Mouse (Mus musculus): ENCODE measurements around the gene Dab2ip.
A peak's percentile ranks its signal among the peaks of the same experiment; 100 is the strongest.

Gene Dab2ip

GRCm38 (mm10) chr2:35595102-35595501, 37.0 kb downstream of the Dab2ip start:
- DNase-seq (ENCODE audit: low read depth), result no peak

DNA sequence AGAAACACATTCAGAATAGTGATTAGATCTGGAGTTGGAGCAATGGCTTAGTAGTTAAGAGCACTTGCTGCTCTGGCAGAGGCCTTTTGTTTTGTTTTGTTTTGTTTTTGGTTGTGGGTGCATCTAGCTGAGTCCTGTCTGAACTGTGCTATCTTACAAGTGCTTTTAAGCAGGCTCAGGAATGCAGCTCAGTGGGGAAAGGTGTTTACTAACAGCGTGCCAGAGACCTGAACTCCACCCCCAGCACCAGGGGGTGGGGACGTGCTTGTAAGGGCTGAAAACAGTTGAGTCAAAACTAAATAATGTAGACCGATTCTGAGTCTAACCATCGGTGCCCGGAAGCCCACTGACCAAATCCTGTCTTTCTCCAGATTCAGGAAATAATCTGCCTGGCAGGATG, 37.7 kb downstream of the Dab2ip start:
- DNase-seq (ENCODE audit: low read depth), result no peak

- DNase-seq (ENCODE audit: low read depth), result no peak
Observed at GRCm38 (mm10) chr2:35596796-35597195, 38.7 kb downstream of the Dab2ip start.

- DNase-seq (ENCODE audit: low read depth), result no peak
Observed at GRCm38 (mm10) chr2:35598819-35599218, 40.8 kb downstream of the Dab2ip start.

DNA sequence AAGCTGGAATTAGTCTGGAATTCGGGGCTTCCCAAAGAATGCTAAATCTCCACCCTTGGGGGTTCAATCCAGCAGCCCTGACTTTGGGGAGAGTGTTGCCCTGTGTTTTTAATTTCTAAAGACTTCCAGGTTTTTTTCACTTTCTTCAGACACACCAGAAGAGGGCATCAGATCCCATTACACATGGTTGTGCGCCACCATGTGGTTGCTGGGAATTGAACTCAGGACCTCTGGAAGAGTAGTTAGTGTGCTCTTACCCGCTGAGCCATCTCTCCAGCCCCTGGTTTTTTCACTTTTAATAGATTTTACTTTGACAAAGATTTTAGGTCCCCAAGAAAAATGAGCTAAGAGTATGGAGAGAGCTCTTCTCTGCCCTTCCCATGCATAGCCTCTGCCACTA, 43.6 kb downstream of the Dab2ip start:
- no peak for DNase-seq (ENCODE audit: low read depth)

- no peak for DNase-seq (ENCODE audit: low read depth)
Observed at GRCm38 (mm10) chr2:35607476-35607875, 49.4 kb downstream of the Dab2ip start.

DNA sequence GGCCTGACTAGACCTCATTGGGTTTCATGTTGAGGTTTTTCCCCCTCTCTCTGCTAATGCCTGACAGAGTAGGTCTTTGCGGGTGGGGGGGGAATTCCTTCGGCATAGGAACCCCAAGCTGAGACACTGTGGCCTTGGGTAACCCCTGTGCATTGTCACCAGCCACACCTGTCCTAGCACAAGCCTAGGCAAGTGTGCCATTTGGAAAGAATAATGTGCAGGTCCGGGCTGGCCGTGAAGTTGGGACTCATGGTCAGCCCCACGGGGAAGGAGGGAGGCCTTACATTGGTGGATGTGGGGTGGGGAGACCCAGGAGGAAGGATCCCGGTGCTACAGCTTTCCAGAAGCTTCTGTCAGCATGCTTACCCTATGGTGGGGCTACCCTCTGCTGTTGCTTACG, 50.8 kb downstream of the Dab2ip start:
- DNase-seq (ENCODE audit: low read depth), result no peak

DNA sequence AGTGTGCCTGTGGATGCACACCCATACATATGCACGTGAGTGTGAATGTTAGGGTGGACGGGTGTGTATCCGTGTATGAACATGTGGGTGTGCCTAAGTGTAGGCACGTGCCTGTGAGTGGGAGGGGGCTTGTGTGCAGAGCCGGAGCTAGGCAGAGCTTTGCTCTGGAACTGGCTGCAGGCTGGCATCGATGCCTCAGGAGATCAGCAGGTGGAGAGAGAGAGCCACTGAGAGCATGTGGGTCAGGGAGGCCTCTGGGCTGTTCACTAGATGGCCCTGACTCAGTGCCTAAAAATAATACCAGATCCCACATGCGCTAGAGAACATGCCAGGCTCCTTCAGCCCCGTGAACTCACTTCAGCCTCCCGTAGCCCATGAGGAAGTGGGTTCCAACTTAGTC, 51.3 kb downstream of the Dab2ip start:
- DNase-seq (ENCODE audit: low read depth), result peak; percentile 69

GRCm38 (mm10) chr2:35610168-35610951, 52.3 kb downstream of the Dab2ip start:
- no peak for DNase-seq (ENCODE audit: low read depth)

- DNase-seq (ENCODE audit: low read depth), result no peak
Observed at GRCm38 (mm10) chr2:35610976-35611375, 52.9 kb downstream of the Dab2ip start.

GRCm38 (mm10) chr2:35611645-35612044, 53.6 kb downstream of the Dab2ip start:
- no peak for DNase-seq (ENCODE audit: low read depth)

GRCm38 (mm10) chr2:35612297-35612696, 54.2 kb downstream of the Dab2ip start:
- no peak for DNase-seq (ENCODE audit: low read depth)

GRCm38 (mm10) chr2:35613946-35614353, 55.9 kb downstream of the Dab2ip start:
- no peak for DNase-seq (ENCODE audit: low read depth)

- DNase-seq (ENCODE audit: low read depth), result no peak
Observed at GRCm38 (mm10) chr2:35614411-35614810, 56.3 kb downstream of the Dab2ip start.

GRCm38 (mm10) chr2:35615366-35615765, 57.3 kb downstream of the Dab2ip start:
- no peak for DNase-seq (ENCODE audit: low read depth)

GRCm38 (mm10) chr2:35615977-35616376, 57.9 kb downstream of the Dab2ip start:
- no peak for DNase-seq (ENCODE audit: low read depth)

- DNase-seq (ENCODE audit: low read depth), result no peak
Observed at GRCm38 (mm10) chr2:35616891-35617658, 59.0 kb downstream of the Dab2ip start.

DNA sequence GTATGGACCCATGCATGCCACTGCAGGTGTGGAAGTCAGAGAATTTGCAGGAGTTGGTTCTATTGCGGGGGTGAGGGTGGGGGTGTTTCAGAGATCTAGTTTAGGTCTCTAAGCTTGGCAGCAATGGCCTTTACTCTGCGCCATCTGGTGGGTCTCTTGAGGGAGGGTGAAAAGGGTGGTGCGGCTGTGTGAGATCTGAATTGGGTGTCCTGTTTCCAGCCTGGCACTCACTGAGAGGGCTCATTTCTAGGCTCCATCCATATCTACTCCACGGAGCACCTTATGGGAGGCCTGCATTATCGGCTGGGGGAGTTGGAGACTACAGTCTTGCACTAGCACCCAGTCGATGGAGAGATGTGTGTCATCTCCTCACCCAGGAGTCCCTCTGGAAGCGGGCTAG, 60.9 kb downstream of the Dab2ip start:
- DNase-seq (ENCODE audit: low read depth), result no peak

DNA sequence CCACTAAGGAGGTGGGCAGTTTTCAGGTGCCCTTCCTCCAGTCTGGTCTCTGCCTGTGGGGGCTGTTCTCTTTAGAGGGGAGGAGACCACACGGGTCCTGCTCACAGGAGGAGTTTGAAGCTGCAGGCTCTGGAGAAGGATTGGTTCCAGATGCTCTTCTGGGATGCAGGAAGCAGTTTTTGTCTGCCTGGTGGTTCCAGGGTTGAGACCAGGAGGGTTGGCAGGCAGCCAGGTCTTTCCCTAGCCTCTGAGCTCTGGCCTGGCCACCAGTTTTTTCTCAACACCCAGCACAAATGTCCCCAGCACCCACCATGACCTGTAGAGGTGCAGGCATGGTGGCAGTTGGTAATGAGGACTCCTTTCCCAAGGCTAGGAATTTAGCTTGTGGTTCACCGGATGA, 61.5 kb downstream of the Dab2ip start:
- DNase-seq (ENCODE audit: low read depth), result no peak

DNA sequence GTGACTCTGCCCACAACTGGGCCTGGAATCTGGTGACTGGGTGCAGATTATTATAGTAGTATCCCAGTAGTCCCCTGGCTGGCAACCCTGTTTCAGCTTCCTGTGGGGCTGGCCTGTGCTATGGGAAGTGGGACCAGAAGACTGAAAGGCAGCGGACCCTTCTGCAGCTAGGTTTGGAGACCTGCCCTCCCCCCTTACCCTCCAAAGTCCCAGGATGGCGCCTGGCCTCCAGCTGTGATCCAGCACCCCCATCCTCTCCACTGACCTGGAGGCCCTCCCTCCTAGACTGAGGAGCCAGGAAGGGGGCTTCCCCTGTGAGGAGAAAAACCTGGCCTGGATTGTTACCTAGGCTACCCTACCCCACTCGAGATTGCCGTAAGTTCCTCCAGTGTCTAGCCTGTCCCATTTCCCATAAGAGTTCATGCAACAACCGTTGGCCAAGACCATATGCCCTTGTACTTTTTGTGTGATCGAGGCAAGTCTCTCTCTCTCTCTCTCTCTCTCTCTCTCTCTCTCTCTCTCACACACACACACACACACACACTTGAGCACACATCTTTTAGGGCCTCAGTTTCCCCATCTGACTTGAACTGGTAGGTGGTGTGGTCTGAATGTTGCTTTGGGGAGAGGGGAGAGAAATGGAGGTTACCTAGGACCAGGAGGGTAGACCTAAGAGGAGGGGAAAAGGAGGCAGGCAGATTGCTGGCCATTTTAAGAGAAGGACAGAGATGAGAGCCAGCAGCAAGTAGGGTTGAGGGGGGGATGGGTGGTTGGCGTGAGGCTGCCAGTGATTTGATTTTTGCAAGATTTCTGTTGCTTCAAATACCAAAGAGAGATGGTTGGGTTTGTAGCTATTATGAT, 62.5 kb downstream of the Dab2ip start:
- DNase-seq (ENCODE audit: low read depth), result no peak

DNA sequence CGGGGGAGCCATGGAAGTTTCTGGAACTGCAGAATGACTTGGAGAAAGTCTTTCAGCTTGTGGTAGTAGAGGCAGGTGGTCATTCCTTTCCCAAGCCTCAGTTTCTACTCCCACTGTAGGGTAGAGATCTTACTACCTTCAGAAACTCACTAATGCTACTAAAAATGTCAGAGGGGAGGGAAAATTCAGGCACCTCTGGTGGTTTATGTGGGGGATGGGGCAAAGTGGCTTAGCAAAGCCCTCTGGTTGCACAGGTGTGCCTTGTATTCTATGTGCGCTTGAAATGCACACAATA, 63.1 kb downstream of the Dab2ip start:
- DNase-seq (ENCODE audit: low read depth), result no peak

DNA sequence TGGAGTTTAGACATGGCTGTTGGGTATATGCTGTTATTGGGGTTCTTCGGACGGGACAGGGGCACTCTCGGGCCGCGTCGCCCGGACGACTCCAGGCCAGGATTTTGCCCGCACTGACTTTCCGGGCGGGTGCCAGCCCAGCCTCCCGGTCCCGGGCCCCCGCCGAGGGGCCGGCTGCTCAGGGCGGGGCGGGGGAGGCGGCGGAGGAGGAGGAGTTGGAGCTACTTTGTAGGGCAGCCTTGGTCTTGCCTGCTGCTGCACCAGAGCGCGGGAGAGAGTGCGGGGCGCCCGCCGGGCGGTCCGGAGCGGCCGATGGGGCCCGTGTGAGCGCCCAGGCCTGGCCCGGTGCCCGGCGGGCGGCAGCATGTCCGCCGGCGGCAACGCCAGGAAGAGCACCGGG, 63.7 kb downstream of the Dab2ip start:
- no peak for DNase-seq (ENCODE audit: low read depth)

Data from fibroblast of lung, adult 2 months (primary cell).